Mouse (Mus musculus): ENCODE measurements around the gene Sbk3.
A peak's percentile ranks its signal among the peaks of the same experiment; 100 is the strongest.
"Not testable (repeated sequence)": the region's sequence is repeated elsewhere in the genome, so short reads cannot be mapped to it uniquely, and the experiment has no call there.

Gene Sbk3

DNA sequence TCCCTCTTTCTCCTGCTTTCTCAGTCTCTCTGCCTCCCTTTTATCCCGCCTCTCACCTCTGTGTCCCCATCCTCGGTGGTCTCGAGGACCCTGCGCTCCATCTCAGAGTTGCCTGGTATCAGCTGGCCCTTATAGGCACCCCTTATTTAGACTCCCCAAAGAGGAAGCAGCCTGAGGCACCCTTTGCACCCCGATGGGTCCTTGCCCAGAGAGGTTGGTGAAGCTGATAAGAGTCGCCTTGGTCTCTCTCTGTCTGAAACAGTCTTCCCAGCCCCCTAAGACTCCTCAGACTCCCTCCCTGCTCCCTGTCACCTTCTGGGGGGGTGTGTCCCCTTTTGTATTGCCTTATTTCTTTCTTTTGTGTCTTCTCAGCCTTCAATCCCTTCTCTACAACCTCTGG, at the start of gene Sbk3:
Gene Sbk3 (minus strand): TSS at position 101 of the 400 bp plus-strand sequence.
- DNase-seq (ENCODE audit: low spot score): no peak

DNA sequence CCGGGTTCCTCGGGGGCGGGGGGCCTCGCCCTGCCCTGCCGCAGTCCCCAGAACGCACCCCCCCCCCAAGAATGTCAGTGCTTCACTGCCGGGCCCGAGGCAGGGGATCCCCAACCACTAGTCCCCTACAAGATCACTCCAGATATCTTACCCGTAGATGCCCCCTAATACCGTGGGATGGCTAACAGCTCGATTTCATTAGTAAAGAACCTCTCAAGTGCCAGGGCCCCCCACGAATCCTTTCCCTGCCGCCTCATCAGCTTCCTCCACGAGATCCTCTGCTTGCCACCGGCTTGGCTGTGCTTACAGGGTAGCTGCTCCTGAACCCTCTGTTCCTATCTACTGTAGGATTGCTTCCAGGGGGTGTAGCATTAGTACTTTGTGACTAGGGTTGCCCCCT, 49.7 kb upstream of the Sbk3 start:
- DNase-seq (ENCODE audit: low spot score): no peak

DNA sequence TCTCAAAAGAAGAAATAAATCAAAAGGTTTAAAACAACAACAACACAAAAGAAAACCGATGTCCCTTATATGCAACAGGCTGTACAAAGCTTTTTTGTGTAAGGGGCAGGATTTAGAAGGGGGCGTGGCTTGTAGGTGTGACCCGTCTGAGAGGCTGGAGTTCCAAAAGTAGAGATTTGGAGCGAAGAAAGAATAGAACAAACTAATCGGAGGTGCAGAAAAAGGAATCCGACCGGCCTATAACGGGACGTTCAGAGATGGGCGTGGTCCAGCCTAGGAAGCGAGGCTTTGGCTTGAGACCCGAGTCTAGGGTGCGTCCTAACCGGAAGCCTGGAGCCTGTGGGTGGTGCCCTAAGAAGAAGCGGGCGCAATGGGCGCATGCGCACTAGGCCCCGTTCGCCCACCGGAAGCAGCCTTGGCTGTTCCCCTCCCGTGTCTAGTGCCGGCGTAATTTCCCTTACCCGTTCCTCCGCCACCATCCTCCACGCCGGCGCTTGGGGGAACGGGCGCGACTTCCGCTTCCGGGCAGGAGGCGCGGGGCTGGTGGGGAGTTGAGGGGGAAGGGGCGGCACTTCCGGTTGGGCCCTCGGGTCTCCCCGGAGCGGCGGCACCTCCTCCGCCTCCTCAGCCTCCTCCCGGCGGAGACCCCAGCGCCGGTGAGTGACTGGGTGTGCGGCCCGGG, 49.2 kb upstream of the Sbk3 start, which contains the start of the genes Zfp865 and Ccdc106:
Gene Zfp865 (plus strand): TSS at position 377 of the 682 bp plus-strand sequence.
Gene Ccdc106 (plus strand): TSS at position 554 of the 682 bp plus-strand sequence.
- peak; percentile 99 for DNase-seq (ENCODE audit: low spot score)

DNA sequence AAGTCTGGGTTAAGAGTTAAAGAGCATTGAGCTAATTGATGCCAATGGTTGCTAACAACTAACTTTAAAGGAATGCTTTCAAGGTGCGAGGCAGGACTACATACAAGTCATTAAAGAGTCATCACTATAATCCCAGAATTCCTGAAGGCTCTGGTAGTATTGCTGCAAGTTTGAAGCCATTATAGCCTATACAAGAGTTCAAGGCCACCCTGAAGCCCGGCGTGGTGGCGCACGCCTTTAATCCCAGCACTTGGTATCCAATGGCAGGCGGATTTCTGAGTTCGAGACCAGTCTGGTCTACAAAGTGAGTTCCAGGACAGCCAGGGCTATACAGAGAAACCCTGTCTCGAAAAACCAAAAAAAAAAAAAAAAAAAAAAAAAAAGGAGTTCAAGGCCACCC, 48.6 kb upstream of the Sbk3 start:
- DNase-seq (ENCODE audit: low spot score): not testable (repeated sequence)

DNA sequence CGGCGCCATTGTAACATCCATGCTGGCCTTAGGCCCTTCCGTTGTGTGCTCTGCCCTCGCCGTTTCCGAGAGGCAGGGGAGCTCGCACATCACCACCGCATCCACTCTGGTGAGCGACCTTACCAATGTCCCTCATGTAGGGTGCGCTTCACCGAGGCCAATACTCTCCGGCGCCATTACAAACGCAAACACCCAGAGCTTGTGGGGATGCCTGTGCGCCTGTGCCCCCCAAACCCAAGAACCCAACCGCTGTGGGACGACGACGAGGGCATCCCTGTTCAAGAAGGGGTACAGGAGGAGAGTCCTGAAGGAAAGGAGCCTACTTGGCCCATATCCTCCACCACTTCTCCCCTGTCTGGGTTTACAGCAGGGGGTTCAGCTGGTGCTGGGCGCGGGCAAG, 47.0 kb upstream of the Sbk3 start:
- DNase-seq (ENCODE audit: low spot score): peak; percentile 14

DNA sequence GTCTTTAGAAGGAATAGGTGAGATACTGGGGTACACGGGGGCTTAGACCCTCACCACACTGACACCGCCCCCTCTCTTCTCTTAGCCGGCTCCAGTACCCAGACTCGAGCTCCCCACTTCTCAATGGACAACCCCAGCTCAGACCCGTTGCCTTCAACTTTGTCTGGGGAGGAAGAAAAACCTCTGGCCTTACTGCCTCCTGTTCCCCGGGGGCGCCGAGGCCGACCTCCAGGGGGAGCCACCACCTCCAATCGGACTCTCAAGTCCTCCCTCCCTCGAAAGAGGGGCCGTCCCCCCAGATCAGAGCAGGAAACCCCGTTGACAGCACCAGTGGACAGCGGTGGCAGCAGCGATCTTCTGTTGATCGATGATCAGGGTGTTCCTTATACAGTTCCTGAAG, 46.4 kb upstream of the Sbk3 start:
- peak; percentile 41 for DNase-seq (ENCODE audit: low spot score)

DNA sequence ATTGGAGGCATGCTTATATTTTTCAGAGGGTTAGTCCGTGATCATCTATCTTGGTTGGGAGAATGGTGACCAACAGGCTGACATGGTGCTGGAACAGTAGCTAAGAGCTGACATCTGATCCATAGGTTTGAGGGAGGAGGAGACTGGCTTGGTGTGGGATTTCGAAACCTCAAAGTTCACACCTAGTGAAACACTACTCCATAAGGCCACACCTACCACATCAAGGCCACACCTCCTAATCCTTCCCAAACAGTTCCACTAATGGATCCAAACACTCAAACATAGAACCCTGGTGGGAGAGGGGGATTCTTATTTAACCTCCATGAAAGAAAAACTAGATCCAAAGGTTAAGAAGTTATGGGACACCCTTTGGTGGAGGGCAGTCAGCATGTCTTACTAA, 46.0 kb upstream of the Sbk3 start:
- no peak for DNase-seq (ENCODE audit: low spot score)

DNA sequence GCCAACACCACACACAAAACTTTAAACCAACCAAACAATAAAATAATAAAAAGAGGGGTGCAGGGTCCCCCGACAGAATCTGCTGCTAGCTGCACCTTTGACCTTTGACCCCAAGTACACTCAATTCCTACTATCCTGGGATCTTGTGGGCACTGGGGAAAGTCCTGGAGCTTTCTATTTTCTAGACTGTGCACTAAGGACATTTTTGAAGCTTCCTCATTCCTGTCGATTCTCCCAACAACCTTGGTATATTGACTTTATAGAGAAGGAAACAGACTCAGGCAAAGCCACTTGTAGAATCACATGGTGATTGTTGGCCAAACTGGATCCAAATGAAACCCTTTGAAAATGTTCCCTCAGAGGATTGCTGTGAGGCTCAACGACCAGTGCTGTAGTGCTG, 45.1 kb upstream of the Sbk3 start:
- no peak for DNase-seq (ENCODE audit: low spot score)

DNA sequence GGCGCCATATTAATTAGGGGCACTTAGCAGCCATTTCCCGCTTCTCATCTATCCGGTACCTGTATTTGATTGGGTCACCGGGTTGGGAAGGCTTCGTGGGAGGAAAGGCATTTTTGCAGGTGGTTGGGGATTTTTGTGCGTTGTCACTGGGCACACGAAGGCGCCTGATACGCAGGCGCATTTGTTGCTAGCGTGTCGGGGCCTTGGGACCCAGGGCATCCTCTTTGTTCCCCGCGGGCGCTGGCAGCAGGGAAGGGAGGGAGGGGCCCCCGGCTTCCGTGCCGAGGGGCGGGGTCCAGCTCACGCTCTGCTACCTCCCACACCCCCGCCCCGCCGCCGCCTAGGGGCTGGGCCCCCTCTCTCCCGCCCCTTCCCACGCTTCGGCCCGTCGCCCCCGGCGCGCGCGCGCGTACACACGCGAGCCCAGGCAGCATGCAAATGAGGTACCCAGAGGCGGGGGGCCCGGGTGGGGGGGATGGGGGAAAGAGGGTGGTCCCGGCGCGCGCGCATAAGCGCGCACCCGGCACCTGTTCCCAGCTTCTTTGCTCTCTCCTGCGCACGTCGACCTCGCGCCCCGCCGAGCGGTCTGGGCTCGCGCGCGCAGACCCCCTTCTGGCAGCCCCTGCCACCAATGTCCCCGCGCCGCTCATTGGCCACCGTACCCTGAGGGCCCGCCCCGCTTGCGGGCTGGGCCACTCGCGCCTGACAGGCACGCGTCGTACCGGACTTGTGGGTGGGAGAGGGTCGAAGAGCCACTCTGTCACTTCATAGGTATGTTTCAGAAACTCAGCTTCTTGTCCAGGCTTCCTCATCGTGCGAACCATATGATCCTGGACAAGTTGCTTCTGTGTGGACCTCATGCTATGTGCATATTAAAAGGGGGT, 44.4 kb upstream of the Sbk3 start, which contains the start of gene Gm44973:
Gene Gm44973 (plus strand): TSS at position 379 of the 884 bp plus-strand sequence.
- DNase-seq (ENCODE audit: low spot score): peak; percentile 94

DNA sequence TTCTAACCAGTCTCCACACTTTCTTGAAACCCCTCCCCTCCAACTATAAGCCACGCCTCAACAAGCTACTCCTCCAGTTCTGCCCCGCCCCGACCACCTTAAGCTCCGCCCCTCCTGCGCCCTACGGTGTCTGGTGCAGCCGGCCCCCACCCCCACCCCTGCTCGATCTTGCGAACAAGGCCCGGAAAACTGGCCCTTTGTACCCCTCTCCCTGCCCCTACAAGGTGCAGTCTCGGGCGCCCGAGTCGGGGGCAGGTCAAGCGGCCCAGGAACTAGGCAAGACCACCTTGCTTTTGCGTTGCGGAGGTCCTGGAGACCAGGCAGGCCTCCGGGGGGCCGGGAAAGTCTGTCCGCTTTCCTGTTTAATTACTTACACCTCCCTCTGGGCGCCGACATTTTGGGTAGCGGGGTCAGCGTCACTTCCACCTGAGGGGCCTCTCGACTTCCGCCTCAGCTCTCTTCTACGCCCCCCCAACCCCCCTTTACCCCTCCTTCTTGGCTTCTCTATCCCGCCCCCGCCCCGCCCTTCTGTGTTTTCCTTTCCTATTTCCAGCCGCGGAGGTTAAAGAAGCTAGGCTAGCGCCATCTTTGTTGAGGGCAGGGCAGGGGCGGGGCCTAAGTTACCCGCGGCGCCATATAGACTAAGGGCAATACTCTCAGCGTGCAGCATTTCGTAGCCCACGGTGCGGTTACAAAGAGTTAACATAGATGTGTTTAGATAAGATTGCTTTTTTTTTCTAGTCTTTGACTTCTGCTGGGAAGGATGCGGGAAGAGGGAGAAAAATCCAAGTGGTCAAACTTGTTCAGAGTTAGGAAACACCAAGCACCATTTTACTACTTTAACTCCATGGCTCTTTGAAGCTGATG, 43.5 kb upstream of the Sbk3 start, which contains the start of the genes Zfp524 and Fiz1:
Gene Zfp524 (plus strand): TSS at position 165 of the 867 bp plus-strand sequence.
Gene Fiz1 (minus strand): TSS at position 447 of the 867 bp plus-strand sequence.
- peak; percentile 98 for DNase-seq (ENCODE audit: low spot score)

DNA sequence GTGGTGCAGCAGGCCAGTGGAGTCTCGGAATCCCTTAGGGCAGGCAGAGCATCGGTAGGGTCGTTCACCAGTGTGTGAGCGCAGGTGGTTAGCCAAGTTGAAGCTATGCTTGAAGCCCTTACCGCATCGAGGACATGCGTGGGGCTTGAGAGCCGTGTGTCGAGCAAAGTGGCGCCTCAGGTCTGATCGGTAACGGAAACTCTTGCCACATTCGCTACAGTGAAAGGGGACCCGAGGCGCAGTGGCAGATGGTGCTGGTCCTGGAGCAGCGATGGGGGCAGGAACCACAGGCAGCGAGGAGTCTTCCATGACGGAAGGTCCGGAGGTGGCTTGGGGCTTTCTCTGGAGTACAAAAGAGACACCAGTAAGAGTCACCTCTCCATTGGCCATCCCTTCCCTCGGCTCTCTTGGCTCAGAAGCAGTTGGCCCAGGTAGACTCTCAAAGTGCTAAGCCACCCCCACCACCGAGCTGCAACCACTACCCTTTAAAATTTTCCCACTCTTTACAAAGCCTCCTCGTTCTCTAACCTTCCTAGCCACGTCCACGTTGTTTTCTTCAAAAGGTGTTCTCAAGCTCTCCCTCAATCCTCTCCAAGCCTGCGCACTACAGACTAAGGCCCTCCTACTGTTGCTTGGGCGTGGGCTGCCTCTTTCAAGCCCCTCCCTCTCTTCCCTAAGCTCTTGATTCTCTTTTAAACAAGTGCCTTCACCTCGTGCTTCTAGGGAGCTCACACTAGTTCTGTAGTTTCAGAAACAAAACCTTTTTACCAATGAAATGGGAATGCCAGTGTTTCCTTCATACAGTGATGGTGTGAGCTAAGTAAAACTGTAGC, 41.9 kb upstream of the Sbk3 start:
- peak; percentile 21 for DNase-seq (ENCODE audit: low spot score)

DNA sequence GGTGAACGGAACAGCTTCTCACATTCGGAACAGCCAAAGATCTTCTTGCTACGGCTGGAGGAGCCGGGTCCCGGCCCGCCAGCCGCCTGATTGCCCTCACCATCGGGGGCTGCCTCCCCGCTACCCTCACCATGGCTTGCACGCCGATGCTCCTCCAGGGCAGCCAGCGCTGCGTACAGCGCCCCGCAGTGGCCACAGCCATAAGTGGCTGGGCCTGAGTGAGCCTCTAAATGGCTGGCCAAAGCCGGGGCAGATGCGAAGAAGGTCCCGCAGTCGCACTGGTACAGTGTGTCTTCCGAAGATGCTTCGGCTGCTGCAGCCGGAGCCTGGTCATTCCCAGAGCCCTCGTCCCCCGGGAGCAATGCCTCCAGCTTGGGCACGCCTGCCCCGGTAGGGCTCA, 37.3 kb upstream of the Sbk3 start:
- no peak for DNase-seq (ENCODE audit: low spot score)

DNA sequence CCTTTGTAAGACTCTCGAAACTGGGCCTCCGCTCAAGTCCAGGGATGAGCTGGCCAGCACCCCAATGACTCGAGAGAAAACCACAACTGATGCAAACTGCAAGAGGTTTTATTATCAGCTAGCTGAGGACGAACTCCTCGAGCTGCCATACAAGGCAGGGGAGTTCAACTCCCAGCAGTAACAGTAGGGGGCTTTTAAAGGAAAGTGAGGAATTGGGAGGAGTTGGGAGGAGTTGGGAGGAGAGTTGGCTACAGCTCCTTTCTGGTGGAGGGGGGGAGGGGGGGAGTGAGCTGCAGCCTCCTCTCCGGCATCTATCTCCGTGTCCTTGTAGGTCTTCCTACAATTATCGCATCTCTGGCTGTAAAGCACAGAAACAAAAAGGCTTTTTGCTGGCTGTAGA, 31.9 kb upstream of the Sbk3 start:
- not testable (repeated sequence) for DNase-seq (ENCODE audit: low spot score)

DNA sequence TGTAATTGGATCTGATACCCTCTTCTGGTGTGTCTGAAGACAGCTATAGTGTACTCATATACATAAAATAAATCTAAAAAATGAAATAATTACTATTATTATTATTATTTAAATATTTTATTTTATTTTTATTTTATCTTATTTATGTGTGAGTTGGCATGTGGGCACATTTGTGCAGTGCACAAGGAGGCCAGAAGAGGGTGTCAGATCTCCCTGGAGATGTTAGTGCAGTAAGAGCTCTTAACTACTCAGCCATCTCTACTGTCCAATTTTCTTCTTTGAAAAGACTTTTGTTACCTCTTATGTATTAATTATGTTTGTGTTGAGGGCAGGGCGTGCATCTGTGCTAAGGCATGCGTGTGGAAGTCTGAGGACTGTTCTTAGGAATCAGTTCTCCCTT, 28.9 kb upstream of the Sbk3 start:
- DNase-seq (ENCODE audit: low spot score): no peak

DNA sequence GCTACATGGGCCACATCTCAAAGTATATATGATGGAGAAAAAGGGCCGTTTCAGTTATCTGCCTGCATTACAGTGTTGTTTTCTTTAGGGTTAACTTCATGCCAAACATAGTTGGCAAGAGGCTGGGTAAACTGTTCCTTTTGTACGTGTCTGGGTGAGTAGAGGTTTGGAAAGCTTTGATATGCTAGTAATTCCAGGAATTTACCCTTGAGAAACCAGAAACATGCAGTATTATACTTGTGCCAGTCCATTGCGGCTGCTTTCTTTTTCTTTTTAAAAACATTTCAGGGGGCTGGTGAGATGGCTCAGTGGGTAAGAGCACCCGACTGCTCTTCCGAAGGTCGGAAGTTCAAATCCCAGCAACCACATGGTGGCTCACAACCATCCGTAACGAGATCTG, 26.0 kb upstream of the Sbk3 start:
- DNase-seq (ENCODE audit: low spot score): no peak

DNA sequence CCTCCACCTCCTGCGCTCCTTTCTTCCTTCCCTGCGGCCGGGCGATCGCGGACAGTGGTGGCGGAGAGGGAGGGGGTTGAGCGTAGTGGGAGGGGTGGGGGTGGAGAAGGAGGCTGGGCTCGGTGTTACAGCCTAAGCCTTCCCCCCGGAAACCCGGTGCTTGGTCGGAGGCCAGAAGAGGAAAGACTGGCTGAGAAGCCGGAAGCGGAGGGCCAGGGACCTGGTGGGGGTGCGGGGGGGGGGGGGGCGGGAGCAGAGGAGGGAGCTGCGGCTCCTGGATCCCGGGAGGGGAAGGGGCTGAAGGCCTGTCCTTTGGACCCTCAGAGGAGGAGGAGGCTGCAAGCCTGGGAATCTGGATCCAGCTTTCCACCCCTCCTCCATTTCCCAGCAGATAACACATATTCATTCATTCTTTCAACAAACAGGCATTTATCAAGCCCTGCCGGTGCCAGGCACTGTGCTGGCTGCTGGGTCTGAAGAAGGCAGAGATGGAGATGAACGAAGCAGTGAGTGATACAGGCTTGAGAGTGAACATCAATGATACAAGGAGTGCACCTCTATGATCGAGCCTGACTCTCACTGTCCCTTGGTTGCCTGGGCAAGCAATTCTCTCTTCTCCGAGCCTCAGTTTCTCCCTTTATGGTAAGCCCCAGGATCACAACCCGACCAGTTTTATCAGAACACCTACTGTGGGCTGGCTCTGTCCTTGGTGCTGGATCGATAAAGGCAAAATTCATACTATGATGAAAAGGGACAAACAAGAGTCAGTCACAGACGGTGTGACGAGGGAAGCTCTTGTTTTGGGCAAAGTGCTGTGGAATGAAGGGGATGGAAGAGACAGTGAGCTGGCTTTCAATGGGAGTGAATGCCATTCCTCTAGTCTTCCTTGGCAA, 25.3 kb upstream of the Sbk3 start, which contains the start of gene Zfp579:
Gene Zfp579 (minus strand): TSS at position 156 of the 893 bp plus-strand sequence.
- peak; percentile 92 for DNase-seq (ENCODE audit: low spot score)

DNA sequence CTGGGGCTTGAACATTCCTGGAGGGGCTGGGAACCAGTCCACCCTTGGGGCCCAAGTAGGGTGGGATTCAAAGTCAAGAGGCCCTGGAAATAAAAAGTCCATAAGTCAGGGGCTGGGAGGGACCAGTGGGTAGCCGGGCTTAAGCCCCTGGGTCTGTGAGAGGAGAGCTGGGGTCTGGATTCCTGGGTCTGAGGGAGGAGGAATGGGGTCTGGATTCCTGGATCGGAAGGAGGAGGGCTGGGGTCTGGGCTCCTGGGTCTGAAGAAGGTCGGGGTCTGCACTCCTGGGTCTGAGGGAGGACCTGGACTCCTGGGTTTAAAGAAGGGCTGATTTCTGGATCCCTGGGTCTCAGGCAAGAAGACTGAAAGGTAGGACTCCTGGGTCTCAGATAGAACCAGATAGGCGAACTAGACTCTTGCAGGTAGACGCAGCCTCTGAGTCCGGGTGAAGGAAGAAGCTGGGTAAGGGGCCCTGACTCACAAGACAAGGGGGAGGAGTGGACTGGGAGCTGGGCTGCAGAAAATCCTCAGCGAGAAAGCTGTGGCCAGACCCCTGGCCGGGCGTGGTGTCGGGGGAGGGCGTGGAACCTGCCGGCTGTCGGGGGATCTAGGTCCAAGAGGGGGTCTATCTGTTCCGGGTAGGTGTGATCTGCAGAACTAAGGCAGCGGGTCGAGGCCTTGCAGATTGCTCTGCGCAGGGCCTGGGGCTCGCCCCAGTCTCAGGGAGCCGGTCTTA, 24.5 kb upstream of the Sbk3 start:
- no peak for DNase-seq (ENCODE audit: low spot score)

DNA sequence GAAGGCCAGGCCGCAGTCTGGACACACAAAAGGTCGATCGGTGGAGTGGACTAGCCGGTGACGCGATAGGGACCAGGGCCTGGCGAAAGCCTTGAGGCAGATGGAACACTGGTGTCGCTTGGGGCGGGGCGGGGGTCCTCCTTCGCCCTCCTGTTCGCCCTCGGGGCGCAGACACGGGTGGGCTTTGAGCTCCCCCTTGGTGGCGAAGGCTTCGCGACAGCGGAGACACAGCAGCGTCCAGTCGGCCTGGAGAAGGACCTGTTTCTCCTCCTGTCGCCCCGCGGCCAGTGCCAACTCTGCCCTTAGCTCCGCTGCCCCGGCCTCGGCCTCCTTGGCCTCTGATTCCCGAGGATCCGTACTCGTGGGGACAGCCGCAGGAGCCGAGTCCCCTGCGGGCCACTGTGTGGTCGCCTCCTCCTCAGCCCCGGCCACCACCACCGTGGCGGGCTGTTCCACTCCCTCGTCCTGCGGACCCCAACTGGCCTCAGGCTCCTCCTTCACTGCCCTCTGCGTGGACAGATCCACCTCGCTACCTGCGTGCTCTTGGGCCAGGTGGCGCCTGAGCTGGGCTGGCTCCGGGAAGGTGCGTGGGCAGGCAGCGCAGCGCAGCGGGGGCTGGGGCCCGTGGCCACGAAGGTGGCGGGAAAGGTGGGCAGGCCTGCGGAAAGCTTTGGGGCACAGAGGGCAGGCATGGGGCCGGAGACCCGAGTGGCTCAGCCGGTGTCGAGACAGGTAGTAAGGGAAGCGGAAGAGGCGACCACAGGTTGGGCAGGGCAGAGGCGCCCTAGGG, 23.2 kb upstream of the Sbk3 start:
- DNase-seq (ENCODE audit: low spot score): no peak

Measured in layer of hippocampus, adult 11-12 months (tissue).